8 mouse cellular contexts compared by ENCODE assay signal in the genomic region with DNA sequence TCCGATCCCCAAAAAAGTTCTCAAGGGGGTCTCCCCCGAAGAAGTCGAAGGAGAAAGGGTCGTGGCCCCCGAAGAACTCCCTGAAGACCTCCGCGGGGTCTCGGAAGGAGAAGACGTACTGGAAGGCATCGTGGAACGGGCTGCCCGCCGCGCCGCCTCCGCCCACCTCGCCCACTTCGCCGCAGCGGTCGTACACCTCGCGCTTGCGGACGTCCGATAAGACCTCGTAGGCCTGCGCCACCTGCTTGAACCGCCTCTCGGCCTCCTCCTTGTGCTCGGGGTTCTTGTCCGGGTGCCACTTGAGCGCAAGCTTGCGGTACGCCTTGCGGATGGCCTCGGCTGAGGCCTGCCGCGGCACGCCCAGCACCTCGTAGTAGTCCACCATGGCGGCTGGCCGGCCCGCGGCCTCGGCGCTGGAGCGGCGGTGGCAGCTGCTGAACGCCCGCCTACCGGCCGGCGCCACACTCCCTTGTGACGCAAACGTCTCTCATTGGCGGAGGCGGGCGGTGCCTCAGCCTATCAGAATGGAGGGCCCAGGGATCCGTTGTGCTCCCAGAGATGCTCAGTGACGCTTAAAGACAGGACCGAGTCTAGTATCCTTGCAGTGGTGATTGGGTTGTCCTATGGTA. TPM values are rescaled to one million over a fixed set of nuclear protein-coding genes. Genes with fewer than 3 reads are reported as not detected.
DNase-seq lines count a peak whose midpoint lies in the region; ATAC-seq lines count a peak whose summit lies in the region.

A gene (minus strand): TSS at position 489 of the 629 bp plus-strand sequence.

- WGBS in forebrain, embryonic 12.5 days: 5% methylated on average over 62 of the region's 62 CpGs
- 6% methylated on average over 62 of the region's 62 CpGs for WGBS in hindbrain, embryonic 10.5 days
- WGBS in lung, embryonic 15.5 days: 9% methylated on average over 52 of the region's 62 CpGs

- peak within 1 kb of the TSS; percentile 48 for H3K4me3 ChIP-seq in forebrain, embryonic 12.5 days (replicated peaks)
- H3K4me3 ChIP-seq in hindbrain, embryonic 10.5 days: peak within 1 kb of the TSS; percentile 62
- peak within 1 kb of the TSS; percentile 52 for H3K4me3 ChIP-seq in lung, embryonic 15.5 days

- peak within 1 kb of the TSS; percentile 61 for H3K9ac ChIP-seq in forebrain, embryonic 12.5 days
- peak within 1 kb of the TSS; percentile 57 for H3K9ac ChIP-seq in lung, embryonic 15.5 days

- H3K4me2 ChIP-seq in forebrain, embryonic 12.5 days: peak within 1 kb of the TSS; percentile 71
- H3K4me2 ChIP-seq in lung, embryonic 15.5 days: peak within 1 kb of the TSS; percentile 92

- peak; percentile 99 for ATAC-seq in cerebellum, adult (ENCODE audit: insufficient number of reproducible peaks, low FRiP score, low TSS enrichment)
- peak; percentile 100 for ATAC-seq in forebrain, embryonic 12.5 days (ENCODE audit: low FRiP score)
- peak; percentile 98 for ATAC-seq in lung, embryonic 15.5 days (ENCODE audit: borderline replicate concordance, extremely low read depth, low FRiP score, low TSS enrichment)

- H3K27ac ChIP-seq in forebrain, embryonic 12.5 days: no peak within 1 kb of the TSS
- peak within 1 kb of the TSS; percentile 91 for H3K27ac ChIP-seq in hindbrain, embryonic 10.5 days
- H3K27ac ChIP-seq in lung, embryonic 15.5 days: no peak within 1 kb of the TSS

- peak; percentile 82 for DNase-seq in ES-CJ7 (ENCODE audit: low read depth, low spot score)
- DNase-seq in hindbrain, embryonic 10.5 days (ENCODE audit: low spot score): peak; percentile 88
- DNase-seq in layer of hippocampus, postnatal 10 days (ENCODE audit: low spot score in 2 of 2): peak; percentile 74 to 81
- DNase-seq in retina, postnatal 1 day: peak; percentile 90
- DNase-seq in thymus, postnatal 25 days: peak; percentile 86

- H3K27me3 ChIP-seq in forebrain, embryonic 12.5 days: no peaks in the 10 kb centered on the region
- peaks cover 25% of the 10 kb centered on the region for H3K27me3 ChIP-seq in hindbrain, embryonic 10.5 days (ENCODE audit: insufficient read depth, poor library complexity, severe bottlenecking)
- H3K27me3 ChIP-seq in lung, embryonic 15.5 days: no peaks in the 10 kb centered on the region

- peaks cover 6% of the 10 kb centered on the region; the same call in 1 of the 2 replicates for H3K4me1 ChIP-seq in forebrain, embryonic 12.5 days
- H3K4me1 ChIP-seq in hindbrain, embryonic 10.5 days (replicated peaks): peaks cover 8% of the 10 kb centered on the region; the same call in 1 of the 2 replicates
- H3K4me1 ChIP-seq in lung, embryonic 15.5 days: no peaks in the 10 kb centered on the region

- H3K9me3 ChIP-seq in forebrain, embryonic 12.5 days: no peaks in the 10 kb centered on the region
- peaks cover 19% of the 10 kb centered on the region for H3K9me3 ChIP-seq in hindbrain, embryonic 10.5 days
- no peaks in the 10 kb centered on the region for H3K9me3 ChIP-seq in lung, embryonic 15.5 days

- H3K36me3 ChIP-seq in forebrain, embryonic 12.5 days (replicated peaks): no peaks in the 10 kb centered on the region
- no peaks in the 10 kb centered on the region; the same call in 1 of the 2 replicates for H3K36me3 ChIP-seq in hindbrain, embryonic 10.5 days
- no peaks in the 10 kb centered on the region for H3K36me3 ChIP-seq in lung, embryonic 15.5 days

RNA-seq across cellular contexts. Expression of the gene that starts here (rescaled TPM):
- polyA plus RNA-seq in forebrain, embryonic 12.5 days (2016; fragmentation: Nextera tagmentation; extraction: Ambion mirVana): 12.6 and 14.4 TPM in 2 replicates
- polyA plus RNA-seq in hindbrain, embryonic 10.5 days (2016; fragmentation: Nextera tagmentation; extraction: Ambion mirVana): 13.4 and 14.0 TPM in 2 replicates
- 1 to 10 TPM; 3.2 to 5.4 TPM for total RNA-seq in layer of hippocampus, postnatal 10 days (2021)
- 6.1 and 6.9 TPM in 2 replicates for polyA plus RNA-seq in lung, embryonic 15.5 days (2015; fragmentation: Nextera tagmentation; extraction: Ambion mirVana)
